Mouse (Mus musculus): ENCODE results near the gene Ube2e2. TPM values are rescaled to one million over a fixed set of nuclear protein-coding genes. Genes with fewer than 3 reads are reported as not detected.
"Not testable (repeated sequence)": the region's sequence is repeated elsewhere in the genome, so short reads cannot be mapped to it uniquely, and the experiment has no call there.

The Ube2e2 gene
- polyA plus RNA-seq, 1 experiment: 37.7 TPM

DNA sequence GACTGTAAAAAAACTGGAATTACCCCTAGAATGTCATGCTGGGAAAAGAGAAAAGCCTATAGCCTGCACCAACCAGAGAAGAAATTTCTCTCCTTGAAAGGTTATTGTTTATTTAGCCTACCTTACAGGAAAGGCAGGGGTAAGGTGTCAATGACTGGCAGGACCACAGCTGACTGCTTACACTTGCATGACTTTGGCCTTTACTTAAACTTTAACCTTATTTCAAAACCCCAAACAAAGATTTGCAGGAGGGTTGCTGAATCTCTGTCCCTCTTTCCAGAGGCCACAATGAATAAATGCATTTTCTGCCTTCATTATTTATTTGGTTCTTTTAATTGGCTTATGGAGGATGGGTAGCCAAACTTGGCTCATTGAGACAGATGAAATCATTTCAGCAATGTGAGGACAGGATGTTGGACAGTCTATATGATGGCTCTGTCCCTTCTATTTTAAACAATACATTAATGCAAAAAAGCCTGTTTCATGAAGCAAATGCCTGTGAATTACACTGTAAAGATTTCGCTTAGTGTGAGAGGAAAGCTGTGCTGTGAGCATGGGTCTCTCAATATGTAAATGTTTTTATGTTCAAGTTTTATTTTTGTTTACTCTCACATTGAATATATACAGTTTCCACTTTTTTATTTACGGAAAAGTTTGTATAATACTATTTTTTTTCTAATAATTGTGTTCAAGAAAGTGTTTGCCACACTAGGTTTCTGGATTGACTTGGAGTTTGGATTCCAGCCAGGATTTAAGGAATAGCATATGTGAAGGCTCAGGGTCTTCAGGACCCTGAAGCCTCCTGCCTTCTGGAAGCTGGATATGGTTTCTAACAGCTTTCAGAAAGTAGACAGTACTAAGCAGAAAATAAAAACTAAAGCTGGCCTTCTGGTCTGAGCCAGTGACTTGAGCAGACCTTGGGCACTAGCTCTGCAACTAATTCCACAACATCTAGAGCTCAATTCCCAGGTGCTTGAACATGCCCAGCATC lies 173.2 kb downstream of the Ube2e2 start:
- Histone ChIP-seq H3K36me3 (ENCODE audit: control insufficient read depth, insufficient read depth) (no peaks in the 10 kb centered on the region), H3K79me2 (ENCODE audit: control insufficient read depth, insufficient read depth) (no peaks in the 10 kb centered on the region), H3ac (ENCODE audit: control insufficient read depth, insufficient read length) (no peak overlapping the region), H3K4me3 (no peak overlapping the region), H3K27me3 (ENCODE audit: control insufficient read depth, insufficient read depth, insufficient read length) (no peaks in the 10 kb centered on the region), H3K4me2 (ENCODE audit: low read depth) (no peak overlapping the region)
- no peak for TF ChIP-seq TCF3 (IDR thresholded peaks at IDR 0.05; ENCODE audit: insufficient read length, low read depth)

DNA sequence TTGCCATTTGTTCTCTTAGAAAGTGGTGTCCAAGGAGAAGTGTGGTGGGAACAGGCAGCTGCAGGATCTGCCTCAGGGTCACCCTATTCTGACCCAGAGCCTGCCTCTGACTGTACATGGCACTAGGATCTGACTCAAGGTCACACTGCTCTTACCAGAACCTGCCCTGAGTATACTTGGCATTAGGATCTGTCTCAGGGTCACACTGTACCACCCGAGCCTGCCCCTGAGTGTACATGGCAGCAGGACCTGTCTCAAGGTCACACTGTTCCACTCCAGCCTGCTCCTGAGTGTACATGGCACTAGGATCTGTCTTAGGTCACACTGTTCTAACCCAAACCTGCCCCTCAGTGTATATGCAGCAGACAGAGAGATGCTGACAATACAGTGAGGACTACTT lies 177.1 kb downstream of the Ube2e2 start:
- H3ac ChIP-seq (ENCODE audit: control insufficient read depth, insufficient read length): no peak overlapping the region
- H3K36me3 ChIP-seq (ENCODE audit: control insufficient read depth, insufficient read depth): no peaks in the 10 kb centered on the region
- H3K79me2 ChIP-seq (ENCODE audit: control insufficient read depth, insufficient read depth): no peaks in the 10 kb centered on the region
- no peaks in the 10 kb centered on the region for H3K27me3 ChIP-seq (ENCODE audit: control insufficient read depth, insufficient read depth, insufficient read length)
- H3K4me2 ChIP-seq (ENCODE audit: low read depth): no peak overlapping the region
- no peak overlapping the region for H3K4me3 ChIP-seq
- TF ChIP-seq MYOD1 (IDR thresholded peaks at IDR 0.05; ENCODE audit: control insufficient read depth in 1 of 3, insufficient read length in 2 of 3, low read depth in 2 of 3) (no peak), E2F4 (IDR thresholded peaks at IDR 0.05; ENCODE audit: insufficient read depth) (no peak), REST (IDR thresholded peaks at IDR 0.05; ENCODE audit: insufficient read depth, insufficient read length) (no peak), POLR2A (IDR thresholded peaks at IDR 0.05; ENCODE audit: insufficient read length, low read depth) (no peak), MYOG (IDR thresholded peaks at IDR 0.05; ENCODE audit: control insufficient read depth in 1 of 3, insufficient read depth in 1 of 3, insufficient read length in 2 of 3, low read depth in 2 of 3) (no peak), TCF12 (IDR thresholded peaks at IDR 0.05; ENCODE audit: insufficient read depth, poor library complexity, severe bottlenecking) (no peak), SRF (IDR thresholded peaks at IDR 0.05; ENCODE audit: control insufficient read depth, insufficient read length, low read depth) (no peak), MAX (IDR thresholded peaks at IDR 0.05; ENCODE audit: low read depth) (no peak), TCF3 (IDR thresholded peaks at IDR 0.05; ENCODE audit: insufficient read length, low read depth) (no peak), CEBPB (IDR thresholded peaks at IDR 0.05; ENCODE audit: insufficient read depth, poor library complexity, severe bottlenecking) (no peak), USF1 (IDR thresholded peaks at IDR 0.05; ENCODE audit: low read depth) (no peak), POLR2AphosphoS2 (IDR thresholded peaks at IDR 0.05; ENCODE audit: insufficient read length, low read depth) (no peak)

- no peaks in the 10 kb centered on the region for H3K36me3 ChIP-seq (ENCODE audit: control insufficient read depth, insufficient read depth)
- no peak overlapping the region for H3K4me2 ChIP-seq (ENCODE audit: low read depth)
These were observed 178.5 kb downstream of the Ube2e2 start for GRCm38 (mm10) chr14:18715529-18715928.

DNA sequence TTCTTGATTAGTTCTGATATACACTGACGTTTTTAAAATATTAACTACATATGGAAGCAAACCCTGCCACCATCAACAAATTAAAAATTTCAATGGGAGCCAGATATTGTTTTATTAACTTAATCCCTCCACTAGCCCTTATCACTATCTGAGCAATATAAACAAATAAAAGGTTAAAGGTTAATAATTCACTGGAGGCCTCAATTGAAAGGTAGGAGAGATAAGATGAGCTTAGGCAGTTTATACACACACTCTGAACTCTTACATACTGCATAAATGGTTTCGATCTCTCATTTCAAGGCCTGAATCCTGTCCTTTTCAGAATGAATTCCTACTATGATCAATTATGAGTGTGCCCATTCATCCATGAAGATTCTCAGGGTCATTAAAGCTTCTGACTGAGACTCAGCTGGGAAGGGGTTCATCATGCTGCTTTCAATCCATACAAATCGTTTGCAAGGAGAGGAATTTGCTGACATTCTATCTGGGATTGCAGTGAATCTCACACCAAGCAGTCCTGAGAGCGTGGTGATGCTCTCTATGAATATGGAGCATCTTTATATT lies 196.3 kb downstream of the Ube2e2 start:
- Histone ChIP-seq H3K79me2 (ENCODE audit: control insufficient read depth, insufficient read depth) (no peaks in the 10 kb centered on the region), H3K4me3 (no peak overlapping the region)

More at GRCm38 (mm10) chr14:18715529-18715928, 178.5 kb downstream of the Ube2e2 start:
- Histone ChIP-seq H3K4me3 (no peak overlapping the region), H3ac (ENCODE audit: control insufficient read depth, insufficient read length) (no peak overlapping the region), H3K27me3 (ENCODE audit: control insufficient read depth, insufficient read depth, insufficient read length) (no peaks in the 10 kb centered on the region), H3K79me2 (ENCODE audit: control insufficient read depth, insufficient read depth) (no peaks in the 10 kb centered on the region)
- no peak for TF ChIP-seq SRF (IDR thresholded peaks at IDR 0.05; ENCODE audit: control insufficient read depth, insufficient read length, low read depth)
- TF ChIP-seq MYOD1 (IDR thresholded peaks at IDR 0.05; ENCODE audit: control insufficient read depth in 1 of 3, insufficient read length in 2 of 3, low read depth in 2 of 3): no peak
- no peak for TF ChIP-seq POLR2AphosphoS2 (IDR thresholded peaks at IDR 0.05; ENCODE audit: insufficient read length, low read depth)
- TF ChIP-seq MYOG (IDR thresholded peaks at IDR 0.05; ENCODE audit: control insufficient read depth in 1 of 3, insufficient read depth in 1 of 3, insufficient read length in 2 of 3, low read depth in 2 of 3): no peak
- TF ChIP-seq TCF3 (IDR thresholded peaks at IDR 0.05; ENCODE audit: insufficient read length, low read depth): no peak
- no peak for TF ChIP-seq TCF12 (IDR thresholded peaks at IDR 0.05; ENCODE audit: insufficient read depth, poor library complexity, severe bottlenecking)
- TF ChIP-seq POLR2A (IDR thresholded peaks at IDR 0.05; ENCODE audit: insufficient read length, low read depth): no peak
- TF ChIP-seq REST (IDR thresholded peaks at IDR 0.05; ENCODE audit: insufficient read depth, insufficient read length): no peak
- TF ChIP-seq CEBPB (IDR thresholded peaks at IDR 0.05; ENCODE audit: insufficient read depth, poor library complexity, severe bottlenecking): no peak
- no peak for TF ChIP-seq E2F4 (IDR thresholded peaks at IDR 0.05; ENCODE audit: insufficient read depth)
- TF ChIP-seq MAX (IDR thresholded peaks at IDR 0.05; ENCODE audit: low read depth): no peak
- no peak for TF ChIP-seq USF1 (IDR thresholded peaks at IDR 0.05; ENCODE audit: low read depth)

GRCm38 (mm10) chr14:18696418-18696817 lies 197.6 kb downstream of the Ube2e2 start:
- not testable (repeated sequence) for H3K79me2 ChIP-seq (ENCODE audit: control insufficient read depth, insufficient read depth); H3K4me2 ChIP-seq (ENCODE audit: low read depth); H3K27me3 ChIP-seq (ENCODE audit: control insufficient read depth, insufficient read depth, insufficient read length); H3ac ChIP-seq (ENCODE audit: control insufficient read depth, insufficient read length); H3K4me3 ChIP-seq; H3K36me3 ChIP-seq (ENCODE audit: control insufficient read depth, insufficient read depth)

More for the DNA sequence above, 196.3 kb downstream of the Ube2e2 start:
- H3K36me3 ChIP-seq (ENCODE audit: control insufficient read depth, insufficient read depth): no peaks in the 10 kb centered on the region
- no peak overlapping the region for H3K4me2 ChIP-seq (ENCODE audit: low read depth)
- TF ChIP-seq POLR2A (IDR thresholded peaks at IDR 0.05; ENCODE audit: insufficient read length, low read depth) (no peak), MAX (IDR thresholded peaks at IDR 0.05; ENCODE audit: low read depth) (no peak), POLR2AphosphoS2 (IDR thresholded peaks at IDR 0.05; ENCODE audit: insufficient read length, low read depth) (no peak), SRF (IDR thresholded peaks at IDR 0.05; ENCODE audit: control insufficient read depth, insufficient read length, low read depth) (no peak), E2F4 (IDR thresholded peaks at IDR 0.05; ENCODE audit: insufficient read depth) (no peak), TCF12 (IDR thresholded peaks at IDR 0.05; ENCODE audit: insufficient read depth, poor library complexity, severe bottlenecking) (no peak), TCF3 (IDR thresholded peaks at IDR 0.05; ENCODE audit: insufficient read length, low read depth) (no peak), USF1 (IDR thresholded peaks at IDR 0.05; ENCODE audit: low read depth) (no peak), REST (IDR thresholded peaks at IDR 0.05; ENCODE audit: insufficient read depth, insufficient read length) (no peak), MYOD1 (IDR thresholded peaks at IDR 0.05; ENCODE audit: control insufficient read depth in 1 of 3, insufficient read length in 2 of 3, low read depth in 2 of 3) (no peak)
- no peaks in the 10 kb centered on the region for H3K27me3 ChIP-seq (ENCODE audit: control insufficient read depth, insufficient read depth, insufficient read length)
- H3ac ChIP-seq (ENCODE audit: control insufficient read depth, insufficient read length): no peak overlapping the region
